ENCODE assay signal across 9 mouse cellular contexts in genomic region chr12:85992013-85992837, GRCm38 (mm10).
DNase-seq lines count a peak whose midpoint lies in the region; ATAC-seq lines count a peak whose summit lies in the region.
"Had no signal": no experiment of that assay in that cellular context is flagged by ENCODE, and none has a peak within 500 bp of the region (broad histone marks: within the 10 kb centered on the region; RNA-seq: fewer than 3 reads in every experiment).

No protein-coding gene starts in this region.

- H3K27me3 ChIP-seq in hindbrain, embryonic 11.5 days (ENCODE audit: control insufficient read depth, insufficient read depth, low read length): no peaks in the 10 kb centered on the region
- H3K27me3 ChIP-seq in hindbrain, embryonic 12.5 days: no peaks in the 10 kb centered on the region

- 61% methylated on average over 7 of the region's 7 CpGs for WGBS in hindbrain, embryonic 11.5 days
- 54% methylated on average over 7 of the region's 7 CpGs for WGBS in hindbrain, embryonic 12.5 days

- H3K36me3 ChIP-seq in hindbrain, embryonic 11.5 days (ENCODE audit: control insufficient read depth, insufficient read depth, low read length): no peaks in the 10 kb centered on the region
- no peaks in the 10 kb centered on the region for H3K36me3 ChIP-seq in hindbrain, embryonic 12.5 days

- no peak for ATAC-seq in hindbrain, embryonic 11.5 days (ENCODE audit: low FRiP score)
- ATAC-seq in hindbrain, embryonic 12.5 days (ENCODE audit: low FRiP score): no peak
- peak; percentile 95 for ATAC-seq in granulocyte monocyte progenitor cell, adult 5-6 weeks (replicated peaks; ENCODE audit: poor library complexity, severe bottlenecking)

- H3K27ac ChIP-seq in hindbrain, embryonic 11.5 days (ENCODE audit: low read depth, low read length): no peak overlapping the region
- no peak overlapping the region for H3K27ac ChIP-seq in hindbrain, embryonic 12.5 days

- no peaks in the 10 kb centered on the region for H3K9me3 ChIP-seq in hindbrain, embryonic 11.5 days (ENCODE audit: control insufficient read depth, low read length)
- H3K9me3 ChIP-seq in hindbrain, embryonic 12.5 days (replicated peaks): no peaks in the 10 kb centered on the region

- no peak overlapping the region for H3K4me2 ChIP-seq in hindbrain, embryonic 11.5 days (replicated peaks; ENCODE audit: low read depth, low read length)
- no peak overlapping the region for H3K4me2 ChIP-seq in hindbrain, embryonic 12.5 days (replicated peaks)

- H3K9ac ChIP-seq in hindbrain, embryonic 11.5 days (ENCODE audit: low read depth, low read length): no peak overlapping the region
- no peak overlapping the region for H3K9ac ChIP-seq in hindbrain, embryonic 12.5 days

- H3K4me3 ChIP-seq in hindbrain, embryonic 11.5 days (ENCODE audit: low read depth, low read length): no peak overlapping the region
- no peak overlapping the region for H3K4me3 ChIP-seq in hindbrain, embryonic 12.5 days

- H3K4me1 ChIP-seq in hindbrain, embryonic 11.5 days (replicated peaks; ENCODE audit: control insufficient read depth, insufficient read depth, low read length): no peaks in the 10 kb centered on the region
- peaks cover 3% of the 10 kb centered on the region; the same call in 1 of the 2 replicates for H3K4me1 ChIP-seq in hindbrain, embryonic 12.5 days

- DNase-seq in hindbrain, embryonic 11.5 days (ENCODE audit: low spot score): peak; percentile 6
- peak; percentile 72 to 76 for DNase-seq in spleen, postnatal 36 days (ENCODE audit: low spot score in 2 of 2)
- no peak for DNase-seq in spleen, postnatal 4 days (ENCODE audit: low spot score in 2 of 2)
- DNase-seq in Muller cell, postnatal 12 days (ENCODE audit: inconsistent ontology term): no peak
- DNase-seq in embryo, embryonic 10.5 days (ENCODE audit: low spot score): no peak
- DNase-seq: kidney, adult 8-10 months; left cerebral cortex, postnatal 4 days had no signal

Comparison
In these comparisons a context has a peak if more than half of its experiments do, and no peak if none do; other contexts are left out.
1. DNase-seq: peak in hindbrain, embryonic 11.5 days (single experiment) and spleen, postnatal 36 days (2 of 2); none in spleen, postnatal 4 days (0 of 2), Muller cell, postnatal 12 days (single experiment) and embryo, embryonic 10.5 days (single experiment).